Mouse (Mus musculus) embryo, embryonic 10.5 days (tissue): ENCODE data around the gene Tnrc6b.
"Not testable (repeated sequence)": the region's sequence is repeated elsewhere in the genome, so short reads cannot be mapped to it uniquely, and the experiment has no call there.

Source experiments
- DNase-seq: peaks from one replicate; pipeline ENCODE4 v3.0.0-alpha.2; 2015; ENCODE audit warnings: low spot score

Gene Tnrc6b

DNA sequence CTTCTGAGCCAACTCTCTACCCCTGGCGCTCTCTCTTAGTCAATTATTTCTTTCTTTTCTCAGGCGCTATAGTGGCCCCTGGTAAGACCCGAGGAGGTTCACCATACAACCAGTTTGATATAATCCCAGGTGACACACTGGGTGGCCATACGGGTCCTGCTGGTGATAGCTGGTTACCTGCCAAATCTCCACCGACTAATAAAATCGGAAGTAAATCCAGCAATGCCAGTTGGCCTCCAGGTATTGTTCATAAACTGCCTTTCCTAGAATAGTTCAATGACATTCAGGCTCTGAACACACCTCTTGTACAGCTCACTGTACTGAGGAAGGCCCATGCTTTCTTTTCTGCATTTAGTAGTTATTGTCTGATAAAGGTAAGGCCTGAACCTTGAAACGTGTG, 205.5 kb downstream of the Tnrc6b start:
- no peak for DNase-seq

DNA sequence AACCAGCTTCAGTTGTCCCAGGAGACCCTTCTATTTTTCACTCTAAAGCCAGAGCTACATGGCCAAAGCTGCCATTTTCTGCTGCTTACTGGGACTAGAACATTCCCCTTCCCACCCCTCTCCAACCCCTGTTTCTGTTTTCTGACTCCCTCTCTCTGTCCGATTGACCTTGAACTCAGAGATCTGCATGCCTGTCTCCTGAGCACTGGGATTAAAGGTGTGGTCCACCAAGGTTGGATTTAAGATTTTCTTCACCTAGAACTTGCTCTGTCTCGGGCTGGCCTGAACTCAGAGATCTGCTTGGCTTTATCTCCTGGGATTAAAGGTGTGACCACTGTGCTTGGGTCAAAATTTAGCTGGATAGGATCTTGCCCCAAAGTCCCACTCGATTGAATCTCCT, 209.2 kb downstream of the Tnrc6b start:
- DNase-seq: no peak

DNA sequence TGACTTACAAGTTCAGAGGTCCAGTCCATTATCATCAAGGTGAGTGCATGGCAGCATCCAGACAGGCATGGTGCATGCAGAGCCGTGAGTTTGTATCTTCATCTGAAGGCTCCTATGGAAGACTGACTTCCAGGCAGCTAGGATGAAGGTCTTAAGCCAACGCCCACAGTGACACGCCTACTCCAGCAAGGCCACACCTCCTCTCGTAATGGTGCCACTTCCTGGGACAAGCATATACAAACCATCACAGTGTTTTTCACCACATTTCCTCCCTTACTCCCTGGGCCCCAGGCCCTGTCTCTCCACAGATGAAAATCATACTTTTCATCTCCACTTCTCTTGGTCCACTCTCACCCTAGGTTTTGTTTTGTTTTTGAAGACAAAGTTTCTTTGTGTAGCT, 210.7 kb downstream of the Tnrc6b start:
- no peak for DNase-seq

DNA sequence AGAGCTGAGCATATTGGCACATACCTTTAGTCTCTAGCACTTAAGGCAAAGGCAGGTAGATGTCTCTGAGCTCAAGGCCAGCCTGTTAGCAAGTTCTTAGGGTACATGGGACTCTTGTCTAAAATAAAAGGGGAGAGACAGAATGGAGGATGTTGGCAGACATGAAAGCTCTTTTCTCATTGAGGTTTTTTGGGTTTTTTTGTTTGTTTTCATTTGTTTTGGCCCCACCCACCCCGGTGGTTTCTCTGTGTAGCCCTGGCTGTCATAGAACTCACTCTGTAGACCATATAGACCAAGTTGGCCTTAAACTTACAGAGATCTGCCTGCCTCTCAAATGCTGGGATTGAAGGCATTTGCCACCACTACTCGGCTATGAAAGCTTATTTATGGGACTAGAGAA, 213.1 kb downstream of the Tnrc6b start:
- no peak for DNase-seq

DNA sequence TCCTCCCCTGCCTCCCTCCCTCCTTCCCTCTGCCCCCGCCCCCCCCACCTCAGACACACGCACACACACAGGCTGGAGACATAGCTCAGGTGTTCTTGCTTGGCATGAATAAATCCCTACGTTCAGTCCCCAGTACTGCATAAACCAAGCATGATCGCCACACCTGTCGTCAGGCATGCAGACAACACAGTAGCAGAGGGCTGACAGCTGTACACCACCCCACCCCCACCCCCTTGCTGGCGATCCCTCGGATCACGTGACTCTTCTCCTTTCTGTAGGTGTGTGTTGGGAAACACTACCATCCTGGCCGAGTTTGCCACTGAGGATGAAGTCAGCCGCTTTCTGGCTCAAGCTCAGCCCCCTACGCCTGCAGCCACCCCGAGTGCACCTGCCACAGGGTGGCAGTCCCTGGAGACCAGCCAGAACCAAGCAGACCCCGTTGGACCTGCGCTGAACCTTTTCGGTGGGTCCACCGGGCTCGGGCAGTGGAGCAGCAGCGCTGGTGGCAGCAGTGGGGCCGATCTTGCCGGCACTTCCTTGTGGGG, 217.8 kb downstream of the Tnrc6b start:
- no peak for DNase-seq

DNA sequence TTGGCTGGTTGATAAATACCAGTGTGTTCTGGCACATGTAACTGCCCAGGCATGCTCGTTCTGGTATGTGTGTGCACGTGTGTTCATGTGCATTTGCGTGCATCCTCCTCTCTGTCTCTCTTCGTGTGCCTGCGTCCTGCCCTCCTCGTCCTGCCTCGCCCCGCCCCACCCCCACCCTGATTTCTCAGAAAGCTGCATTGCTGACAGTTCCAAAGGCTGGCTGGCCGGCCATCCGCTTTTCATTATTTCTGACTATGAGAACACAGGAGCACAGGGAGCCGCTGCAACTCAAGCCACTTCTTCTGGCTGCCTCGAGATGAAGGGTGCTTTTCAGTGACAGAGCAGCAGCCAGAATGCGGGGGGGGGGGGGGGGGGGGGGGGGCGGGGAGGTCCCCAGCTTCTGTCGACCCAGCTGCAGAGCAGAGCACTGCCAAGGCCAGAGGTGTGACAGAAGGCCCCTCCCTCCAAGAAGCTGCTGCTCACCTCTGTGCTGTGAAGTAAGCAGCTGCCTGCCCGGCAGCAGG, 219.0 kb downstream of the Tnrc6b start:
- peak; percentile 71 for DNase-seq

DNA sequence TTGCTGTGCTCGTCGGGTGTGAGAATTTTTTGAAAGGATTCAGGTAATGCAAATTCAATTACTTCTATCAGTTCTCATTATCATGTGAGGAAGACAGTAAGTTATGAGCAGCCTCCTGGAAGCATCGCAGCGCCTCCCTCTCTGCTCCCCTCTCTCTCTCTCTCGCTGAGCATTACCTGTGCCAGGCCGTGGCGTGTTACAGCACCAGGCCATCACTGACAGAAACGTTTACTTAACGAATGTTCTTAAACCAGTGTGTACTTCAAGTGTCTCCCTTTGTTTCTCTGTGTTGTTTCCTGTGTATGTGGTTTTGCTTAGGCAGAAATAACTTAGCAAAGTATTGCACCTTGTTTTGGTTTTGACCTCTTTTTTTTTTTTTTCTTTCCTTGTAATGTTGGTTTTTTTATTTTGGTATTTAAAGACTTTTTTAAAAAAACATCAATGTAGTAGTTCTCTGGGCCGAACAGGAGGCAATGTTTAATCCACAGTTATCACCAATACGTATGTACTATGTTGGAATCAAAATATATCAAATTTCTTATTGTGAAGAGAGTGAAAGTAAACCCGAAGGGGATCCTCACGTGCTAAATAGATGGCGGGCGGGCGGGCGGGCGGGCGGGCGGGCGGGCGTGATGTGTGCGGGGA, 219.7 kb downstream of the Tnrc6b start:
- not testable (repeated sequence) for DNase-seq

DNA sequence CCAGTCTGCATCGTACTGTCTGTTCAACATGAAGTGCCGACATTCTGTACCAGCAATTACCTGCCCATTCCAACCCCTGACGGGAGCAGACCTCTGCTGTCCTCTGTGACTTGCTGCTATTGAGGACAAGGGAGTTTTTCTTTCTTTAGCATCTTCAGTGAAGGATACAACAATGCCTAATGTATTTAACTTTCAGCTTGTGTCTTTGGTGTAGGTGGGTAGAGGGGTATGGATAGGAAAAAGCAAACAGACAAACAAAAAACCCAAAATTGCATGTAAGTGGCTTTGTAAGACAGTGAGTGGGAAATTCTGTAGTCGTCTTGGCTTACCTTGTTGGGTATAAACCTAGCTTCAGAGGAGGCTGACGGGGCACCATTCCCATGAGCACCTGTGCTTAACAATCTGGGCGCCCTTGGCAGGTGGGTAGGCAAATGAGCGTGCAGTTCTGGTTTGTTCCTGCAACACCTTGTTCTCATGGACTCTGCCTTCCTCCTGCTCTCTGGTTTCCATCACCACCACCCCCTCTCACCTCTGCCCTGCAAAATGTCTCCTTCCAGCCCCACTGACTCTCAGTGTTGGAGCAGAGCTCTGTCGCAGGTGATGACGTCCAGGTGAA, 220.3 kb downstream of the Tnrc6b start:
- no peak for DNase-seq

DNA sequence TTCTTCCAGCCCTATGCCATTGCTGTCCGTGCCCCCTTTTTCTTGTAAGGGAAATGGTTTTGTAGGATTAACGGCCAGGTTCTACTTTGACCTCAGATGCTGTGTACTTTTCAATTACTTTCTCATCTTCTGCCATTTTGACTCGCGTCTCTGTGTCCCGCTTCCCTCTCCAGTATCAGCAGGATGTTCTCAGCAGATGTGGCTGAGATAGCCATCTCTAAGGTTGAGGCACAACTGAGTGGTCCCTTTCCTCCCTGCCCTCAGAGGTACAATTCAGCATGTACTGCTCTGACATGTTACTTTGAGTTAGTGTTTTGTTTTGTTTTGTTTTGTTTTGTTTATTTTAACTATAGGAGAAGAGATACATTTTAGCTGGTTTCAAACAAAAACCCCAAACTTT, 223.7 kb downstream of the Tnrc6b start:
- DNase-seq: no peak

DNA sequence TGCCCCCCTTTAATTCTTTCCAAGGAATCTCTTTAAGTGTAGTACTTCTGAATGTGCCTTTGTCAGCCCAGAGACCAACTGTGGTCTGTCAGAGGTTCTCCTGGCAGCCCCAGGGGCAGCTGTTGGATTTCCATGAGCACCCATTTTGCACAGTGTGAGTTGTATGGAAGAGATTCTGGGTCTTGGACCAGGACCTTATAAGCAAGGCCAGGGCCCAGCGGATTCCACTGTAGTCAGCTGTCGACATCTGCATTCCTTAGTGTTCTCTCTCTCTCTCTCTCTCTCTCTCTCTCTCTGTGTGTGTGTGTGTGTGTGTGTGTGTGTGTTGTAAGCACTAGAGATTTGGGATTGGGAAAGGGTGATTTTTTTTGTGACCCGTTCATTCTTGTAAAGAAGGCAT, 225.6 kb downstream of the Tnrc6b start:
- no peak for DNase-seq

DNA sequence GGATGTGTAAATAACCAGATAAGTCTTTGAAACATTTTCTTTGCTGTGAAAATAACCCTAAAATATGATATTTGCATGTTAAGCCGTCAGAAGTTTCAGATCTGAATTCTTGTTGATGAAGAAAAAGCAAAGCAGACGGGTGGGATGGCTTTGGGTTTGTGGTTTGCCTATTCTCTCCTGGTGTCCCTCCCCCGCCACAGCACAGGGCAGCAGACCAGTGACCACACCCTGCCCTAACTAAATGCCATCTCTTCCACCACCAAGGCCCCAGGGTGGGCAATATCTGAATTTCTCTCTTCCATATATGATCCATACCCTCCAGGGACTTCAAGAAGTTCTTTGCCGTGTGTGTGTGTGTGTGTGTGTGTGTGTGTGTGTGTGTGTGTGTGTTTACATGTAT, 227.5 kb downstream of the Tnrc6b start:
- DNase-seq: no peak

DNA sequence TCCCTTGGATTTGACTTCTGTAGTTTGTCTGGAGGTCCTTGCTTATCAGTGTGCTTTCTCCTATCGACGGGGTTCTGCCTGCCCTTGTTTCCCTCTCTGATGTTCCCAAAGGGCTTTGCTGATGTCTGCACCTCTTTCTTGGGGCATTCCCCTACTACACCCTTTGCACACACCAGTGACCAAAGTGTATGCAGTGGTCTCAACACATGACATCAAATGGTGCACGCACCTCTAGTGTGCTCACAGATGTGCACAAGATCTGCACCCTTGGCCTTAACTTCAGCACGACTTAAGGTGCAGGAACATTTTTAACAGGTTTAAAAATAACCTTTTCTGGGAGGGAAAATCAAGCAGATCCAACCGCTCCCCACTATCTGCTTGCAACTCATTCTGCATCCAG, 228.3 kb downstream of the Tnrc6b start:
- DNase-seq: no peak

DNA sequence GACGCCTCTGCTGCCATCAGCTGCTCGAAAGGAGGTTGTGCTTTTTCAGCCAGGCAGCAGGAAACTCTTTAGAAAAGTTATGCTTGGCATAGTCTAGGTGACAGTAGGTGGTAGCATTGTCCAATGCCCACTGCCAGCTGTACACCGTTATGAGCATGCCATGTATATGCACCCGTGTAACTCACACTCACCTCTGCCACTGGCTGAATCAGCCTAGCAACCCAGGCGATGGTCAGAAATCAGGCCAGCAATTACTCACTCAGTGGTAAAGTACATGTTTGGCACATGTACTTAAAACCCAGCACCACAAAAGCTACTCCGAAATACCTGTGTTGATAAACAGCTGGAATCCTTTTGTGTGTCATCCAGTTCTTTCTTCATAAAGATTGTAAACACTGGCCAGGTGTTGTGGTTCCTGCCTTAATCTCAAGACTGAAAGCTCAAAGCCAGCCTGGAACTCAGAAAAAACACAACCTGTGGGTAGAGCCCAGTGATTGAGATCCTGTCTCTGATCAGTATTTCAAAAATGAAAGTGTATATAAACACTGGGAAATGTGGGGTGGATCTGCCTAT, 230.4 kb downstream of the Tnrc6b start:
- no peak for DNase-seq

DNA sequence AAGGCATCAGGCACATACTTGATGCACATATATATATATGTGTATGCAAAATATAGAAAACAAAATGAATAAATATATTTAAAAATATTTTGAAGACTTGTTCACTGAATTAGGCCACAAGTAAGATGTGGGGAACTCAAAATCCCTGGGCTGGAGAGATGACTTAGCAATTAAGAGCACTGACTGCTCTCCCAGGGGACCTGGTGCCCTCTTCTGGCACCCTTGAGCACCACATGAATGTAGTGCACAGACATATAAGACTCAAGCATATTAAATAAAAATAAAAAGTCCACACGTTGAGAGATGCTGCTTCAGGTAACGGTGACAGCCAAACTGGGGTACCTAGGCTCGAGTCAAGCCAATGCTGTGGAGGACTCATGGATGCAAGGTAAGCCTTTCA, 234.7 kb downstream of the Tnrc6b start:
- peak; percentile 6 for DNase-seq

DNA sequence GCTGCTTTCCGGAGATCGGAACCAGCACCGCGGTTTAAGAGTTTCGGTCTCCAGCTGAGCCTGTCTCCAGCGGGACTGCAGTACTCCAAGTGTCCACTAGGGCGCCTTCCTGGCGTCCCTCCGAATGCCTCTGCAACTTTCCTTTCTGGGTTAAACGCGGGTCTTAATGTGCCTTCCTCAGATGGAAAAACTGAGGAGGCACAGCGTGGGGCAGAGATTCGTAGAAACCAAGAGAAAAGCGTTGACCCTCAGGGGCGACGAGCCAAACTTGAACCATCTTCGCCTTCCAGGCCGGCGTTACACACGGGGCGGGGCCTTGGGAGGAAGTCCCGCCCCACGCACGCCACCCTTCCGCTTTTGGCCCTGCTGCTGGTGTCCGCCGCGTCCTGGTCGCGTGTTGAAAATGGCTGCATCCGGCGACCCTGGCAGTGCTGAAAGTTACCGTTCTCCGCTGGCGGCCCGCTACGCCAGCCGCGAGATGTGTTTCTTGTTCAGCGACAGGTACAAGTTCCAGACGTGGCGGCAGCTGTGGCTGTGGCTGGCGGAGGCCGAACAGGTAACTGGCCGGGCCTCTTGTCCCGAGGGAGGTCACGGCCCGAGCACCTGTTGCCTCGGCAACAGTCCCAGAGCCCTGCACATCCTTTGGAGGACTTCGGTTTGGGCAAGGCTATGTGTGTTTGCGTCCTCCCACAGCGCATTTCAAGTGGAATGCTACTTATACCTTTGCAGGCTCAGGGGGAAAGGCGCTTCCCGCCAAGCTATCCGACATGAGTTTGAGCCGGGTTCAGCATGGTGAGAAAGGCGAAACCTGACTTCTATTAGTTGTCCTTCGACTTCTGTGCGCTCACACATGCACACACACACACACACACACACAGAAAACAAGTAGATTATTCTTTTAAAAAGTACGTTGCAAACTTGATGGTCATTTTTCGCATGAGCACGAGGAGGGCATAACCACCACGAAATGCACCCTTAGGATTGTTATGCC, 237.3 kb downstream of the Tnrc6b start, which contains the start of gene Adsl:
TSS of gene Adsl (plus strand) at position 346 of the 991 bp plus-strand sequence.
- peak; percentile 94 for DNase-seq

DNA sequence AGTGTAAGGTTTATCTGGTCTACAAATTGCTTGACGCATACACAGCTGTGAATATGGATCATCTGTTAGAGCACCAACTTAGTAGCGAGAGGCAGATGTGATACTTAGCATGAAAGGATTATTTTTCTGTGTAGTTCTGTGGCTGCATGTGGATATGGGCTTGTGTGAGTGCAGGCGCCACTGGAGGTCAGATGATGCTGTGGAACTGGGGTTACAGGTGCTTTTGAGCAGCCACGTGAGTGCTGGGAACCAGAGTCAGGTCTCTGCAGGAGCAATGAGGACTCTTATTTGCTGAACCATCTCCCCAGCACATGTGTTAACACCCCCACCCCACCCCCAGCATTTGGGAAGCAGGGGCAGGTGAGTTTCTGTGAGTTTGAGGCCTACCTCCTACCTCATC, 238.3 kb downstream of the Tnrc6b start:
- DNase-seq: no peak

DNA sequence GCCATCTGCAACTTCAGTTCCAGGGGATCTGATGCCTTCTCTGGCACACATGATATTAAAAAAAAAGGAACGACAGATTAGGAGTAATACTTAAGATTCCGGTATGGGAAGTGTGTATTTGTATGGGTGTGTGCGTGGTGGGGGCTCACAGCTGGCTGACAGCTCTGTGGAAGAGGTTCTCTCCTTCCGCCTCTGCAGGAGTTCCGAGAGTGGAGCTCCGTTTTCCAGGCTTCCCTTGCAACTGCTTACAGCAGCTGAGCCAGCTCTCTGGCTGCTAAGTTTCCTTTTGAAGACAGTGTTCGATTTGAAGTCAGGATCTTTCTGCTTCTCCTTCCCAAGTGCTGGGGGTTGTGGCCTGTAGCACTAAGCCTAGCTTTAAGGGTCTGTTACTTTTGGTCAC, 238.9 kb downstream of the Tnrc6b start:
- no peak for DNase-seq

DNA sequence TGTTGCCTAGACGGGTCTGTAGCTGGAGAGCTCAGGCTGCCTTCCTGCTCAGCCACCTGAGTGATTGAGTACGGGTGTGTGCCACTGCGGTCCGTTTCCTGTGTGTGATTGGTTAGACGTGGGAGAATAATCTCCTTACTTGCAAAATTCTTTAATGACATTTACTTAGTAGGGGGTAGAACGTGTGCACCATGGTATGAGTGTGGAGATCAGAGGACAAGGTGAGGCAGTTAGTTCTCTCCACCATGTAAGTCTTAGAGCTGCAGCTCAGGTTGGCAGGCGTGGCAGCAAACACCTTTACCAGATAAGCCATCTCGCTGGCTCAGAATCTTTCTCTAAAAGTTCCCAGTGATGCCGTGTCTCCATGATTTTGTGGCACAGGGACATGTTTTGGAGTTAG, 242.9 kb downstream of the Tnrc6b start:
- no peak for DNase-seq

DNA sequence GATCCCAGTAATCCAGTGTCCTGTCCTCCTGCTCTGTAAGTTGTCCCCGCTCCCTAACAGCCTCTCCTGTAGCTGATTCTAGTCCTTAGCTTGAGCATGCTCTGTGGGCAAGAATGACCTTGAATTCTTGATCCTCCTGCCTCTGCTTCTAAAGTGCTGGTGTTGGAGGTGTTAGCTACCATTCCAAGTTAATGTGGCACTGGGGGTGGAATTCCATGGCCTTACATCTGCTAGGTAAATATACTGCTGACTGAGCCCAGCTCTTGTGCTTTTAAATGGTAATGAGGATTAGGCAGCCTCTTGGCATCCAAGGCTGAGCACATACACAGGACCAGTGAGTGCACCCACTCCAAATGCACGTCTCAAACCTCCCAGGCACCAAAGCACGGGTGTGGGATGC, 243.7 kb downstream of the Tnrc6b start:
- no peak for DNase-seq

DNA sequence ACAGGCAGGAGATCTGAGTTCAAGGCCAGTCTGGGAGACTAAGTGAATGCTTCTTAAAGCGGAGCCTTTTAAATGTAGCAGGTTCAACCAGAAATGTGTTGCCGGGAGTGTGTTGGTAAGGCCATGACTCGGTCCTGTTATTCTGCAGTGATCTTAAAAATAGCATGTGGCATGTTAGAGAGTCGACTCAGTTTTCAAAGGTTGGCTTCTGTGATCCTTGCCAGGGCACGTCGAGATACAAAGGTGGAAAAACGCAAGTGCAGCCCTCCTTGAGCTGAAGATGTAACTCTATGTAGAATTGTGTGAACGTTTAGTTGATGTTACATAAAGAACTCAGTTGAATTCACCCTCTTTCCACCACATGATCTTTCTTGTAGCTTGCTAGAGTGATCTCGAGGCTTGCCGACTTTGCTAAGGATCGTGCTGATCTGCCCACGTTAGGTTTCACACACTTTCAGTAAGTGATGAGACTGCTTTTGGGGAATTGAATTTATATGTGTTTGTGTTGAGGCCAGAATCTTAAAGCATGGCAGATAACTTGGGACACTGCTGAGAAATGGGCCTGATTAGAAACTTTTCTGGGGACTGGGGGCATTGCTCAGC, 244.8 kb downstream of the Tnrc6b start:
- DNase-seq: no peak

DNA sequence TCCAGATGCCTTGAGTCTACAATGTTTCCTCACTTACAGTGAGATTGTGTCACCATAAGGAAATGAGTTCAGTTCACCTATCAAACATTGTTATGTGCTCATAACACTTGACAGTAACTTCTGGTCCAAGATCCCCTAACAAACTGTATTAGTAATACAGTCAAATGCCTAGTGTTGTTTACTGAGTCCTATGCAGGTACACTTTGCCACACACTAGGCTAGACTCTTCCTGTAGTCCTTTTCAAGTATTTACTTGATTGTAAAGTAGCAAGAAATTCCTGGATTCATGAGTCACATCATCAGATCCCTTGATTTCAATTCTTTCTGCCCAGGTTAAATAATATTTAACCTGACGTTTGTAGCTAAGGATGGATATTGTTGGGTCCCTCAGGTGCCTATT, 258.3 kb downstream of the Tnrc6b start:
- DNase-seq: no peak

DNA sequence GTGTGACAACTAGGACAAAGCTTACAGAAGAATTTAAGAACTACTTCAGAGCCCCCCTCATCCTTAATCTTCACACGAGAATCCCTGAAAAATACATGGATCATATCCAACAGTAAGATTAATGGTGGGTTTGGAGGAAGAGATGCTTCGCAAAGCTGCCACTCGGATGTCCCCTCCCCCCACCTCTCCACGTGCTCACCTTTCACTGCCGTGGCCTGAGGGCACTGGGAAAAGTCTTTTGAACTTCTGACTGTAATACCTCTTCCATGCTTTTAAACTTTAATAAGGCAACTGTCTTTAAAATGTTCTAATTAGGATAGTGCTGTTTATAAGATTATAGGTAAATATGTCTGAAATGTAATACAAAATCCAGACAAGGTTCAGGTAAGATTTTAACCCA, 263.2 kb downstream of the Tnrc6b start:
- DNase-seq: no peak
